Mouse (Mus musculus): ENCODE results near the gene Serpinf2. TPM values are rescaled to one million over a fixed set of nuclear protein-coding genes. Genes with fewer than 3 reads are reported as not detected.
A peak's percentile ranks its signal among the peaks of the same experiment; 100 is the strongest.

The Serpinf2 gene
- total and polyA plus RNA-seq, 3 experiments: 1.2 to 2.6 TPM; not detected in 1

- no peak for DNase-seq
These were observed 10.2 kb downstream of the Serpinf2 start for GRCm38 (mm10) chr11:75429019-75429705.

GRCm38 (mm10) chr11:75424459-75424858 lies 14.9 kb downstream of the Serpinf2 start:
- no peak for DNase-seq

DNA sequence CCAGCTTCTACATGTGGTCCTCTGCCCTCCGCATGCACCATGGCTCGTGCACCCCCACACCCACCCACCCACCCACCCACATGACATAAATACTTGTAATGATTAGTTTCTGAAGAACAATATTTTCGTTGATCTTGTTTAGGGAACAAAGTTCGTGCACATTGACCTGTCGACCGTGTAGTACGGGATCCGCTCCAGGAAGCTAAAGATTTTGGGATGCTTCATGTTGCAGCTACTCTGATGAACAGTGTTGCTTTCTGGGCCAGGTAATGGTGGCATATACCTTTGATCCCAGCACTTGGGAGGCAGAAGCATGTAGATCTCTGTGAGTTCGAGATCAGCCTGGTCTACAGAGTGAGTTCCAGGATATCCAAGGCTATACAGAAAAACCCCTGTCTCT lies 15.4 kb downstream of the Serpinf2 start:
- no peak for DNase-seq

GRCm38 (mm10) chr11:75423091-75423490 lies 16.3 kb downstream of the Serpinf2 start:
- DNase-seq: no peak

DNA sequence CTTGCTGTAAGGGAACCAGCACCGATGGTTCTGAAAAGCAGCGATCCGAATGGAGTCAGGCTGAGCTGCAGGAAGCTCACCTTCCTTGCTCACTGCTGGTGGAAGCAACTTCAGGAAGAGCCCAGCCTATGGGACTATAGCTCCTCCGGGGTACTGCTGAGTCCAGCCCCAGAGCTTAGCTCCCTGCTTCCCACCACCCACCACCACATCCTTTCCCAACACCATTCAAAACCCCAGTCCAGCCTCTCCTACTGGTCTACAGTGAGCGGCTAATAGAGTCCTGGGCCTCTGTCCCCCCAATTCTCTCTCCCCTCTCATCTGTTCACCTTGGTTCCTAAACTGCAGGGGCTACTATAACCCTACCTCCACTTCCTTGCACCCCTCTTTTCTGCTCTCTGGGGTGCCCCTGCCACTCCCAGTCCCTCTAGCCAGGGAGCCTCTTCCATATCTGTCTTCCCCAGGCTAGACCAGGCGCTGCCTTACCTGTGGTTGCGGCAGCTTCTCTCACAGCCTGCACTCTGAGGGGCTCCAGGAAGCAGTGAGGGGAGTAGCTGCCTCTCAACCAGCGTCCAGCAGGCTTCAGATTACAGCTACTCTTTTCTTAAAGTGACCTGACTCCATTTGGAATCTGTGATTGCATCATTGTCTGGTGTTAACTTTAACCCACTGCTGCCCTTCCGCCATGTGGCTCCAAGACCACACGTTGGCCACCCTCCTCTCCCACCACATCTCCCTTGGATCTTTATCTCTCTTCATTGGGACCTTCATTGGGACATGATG lies 17.2 kb downstream of the Serpinf2 start, which contains the start of gene Serpinf1:
Gene Serpinf1 (minus strand): TSS at position 689 of the 780 bp plus-strand sequence.
- DNase-seq: no peak

DNA sequence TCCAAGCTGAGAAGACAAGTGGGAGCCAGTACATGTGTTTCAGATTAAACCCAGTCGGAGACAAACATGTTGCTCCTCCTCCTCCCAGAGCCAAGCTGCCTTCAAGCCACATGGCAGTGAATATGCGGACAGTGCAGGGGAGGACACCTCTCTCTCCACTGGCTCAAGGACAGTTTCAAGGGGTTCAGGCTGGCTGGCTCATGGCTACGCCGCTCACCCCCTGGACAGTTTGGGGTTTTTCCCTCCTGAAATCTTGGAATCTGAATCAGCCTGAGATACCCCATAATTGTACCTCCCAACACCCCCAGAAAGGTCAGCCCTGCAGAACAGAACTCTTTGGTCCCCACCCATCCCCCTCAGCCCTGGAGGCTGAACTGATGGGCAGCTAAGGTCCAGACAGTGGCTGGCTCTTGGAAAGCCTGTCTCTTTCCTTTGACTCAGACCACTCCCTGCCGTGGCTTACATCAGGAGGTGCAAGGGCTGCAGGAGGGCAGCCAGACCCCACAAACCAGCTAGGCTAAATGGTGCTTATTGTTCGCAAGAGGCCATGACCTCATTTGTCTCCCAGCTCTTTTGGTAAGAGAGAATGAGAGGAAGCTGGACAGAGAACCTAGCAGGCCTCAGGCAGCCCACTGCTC lies 17.9 kb downstream of the Serpinf2 start:
- peak; percentile 48 for DNase-seq

- no peak for DNase-seq
These were observed 18.5 kb downstream of the Serpinf2 start for GRCm38 (mm10) chr11:75420810-75421374.

GRCm38 (mm10) chr11:75420037-75420436 lies 19.4 kb downstream of the Serpinf2 start:
- DNase-seq: no peak

GRCm38 (mm10) chr11:75415994-75416393 lies 23.4 kb downstream of the Serpinf2 start:
- DNase-seq: no peak

GRCm38 (mm10) chr11:75415096-75415495 lies 24.3 kb downstream of the Serpinf2 start:
- DNase-seq: no peak

- no peak for DNase-seq
These were observed 28.8 kb downstream of the Serpinf2 start for GRCm38 (mm10) chr11:75410591-75410990.

- no peak for DNase-seq
These were observed 29.5 kb downstream of the Serpinf2 start for GRCm38 (mm10) chr11:75409679-75410575.

DNA sequence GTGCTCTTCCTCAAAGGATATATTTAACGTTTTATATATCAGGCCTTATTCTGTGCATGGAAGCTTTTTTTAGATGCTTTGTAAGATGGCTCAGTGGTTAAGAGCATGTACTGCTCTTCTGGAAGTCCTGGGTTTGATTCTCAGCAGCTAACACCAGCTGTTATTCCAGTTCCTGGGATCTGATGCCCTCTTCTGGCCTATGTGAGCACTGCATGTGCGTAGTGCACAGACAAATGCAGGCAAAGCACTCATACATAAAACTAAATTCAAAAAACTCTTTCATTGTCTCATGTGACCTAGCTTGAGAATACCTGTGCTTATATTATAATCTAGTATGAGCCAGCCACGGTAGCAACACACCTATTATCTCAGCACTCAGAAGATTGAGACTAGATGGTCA lies 32.5 kb downstream of the Serpinf2 start:
- DNase-seq: no peak

- no peak for DNase-seq
These were observed 33.3 kb downstream of the Serpinf2 start for GRCm38 (mm10) chr11:75406104-75406503.

DNA sequence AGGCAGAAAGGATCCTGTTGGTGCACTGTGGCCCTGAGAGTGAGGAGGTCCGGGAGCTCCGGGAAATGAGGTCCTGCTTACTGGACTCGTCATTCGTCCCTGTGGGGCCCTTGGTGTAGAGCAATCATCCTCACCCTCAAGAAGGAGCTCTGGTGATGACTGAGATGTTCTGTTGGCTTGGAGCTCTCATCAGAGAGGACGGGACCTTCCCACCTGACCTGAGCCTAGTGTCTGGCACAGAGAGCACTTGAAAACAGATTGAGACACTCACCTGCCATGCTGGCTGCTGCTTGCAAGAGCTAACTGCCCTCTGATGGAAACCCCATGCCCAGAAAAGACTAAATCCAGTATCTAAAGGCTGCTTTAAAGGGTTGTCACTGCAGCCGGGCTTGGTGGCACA lies 34.6 kb downstream of the Serpinf2 start:
- no peak for DNase-seq

DNA sequence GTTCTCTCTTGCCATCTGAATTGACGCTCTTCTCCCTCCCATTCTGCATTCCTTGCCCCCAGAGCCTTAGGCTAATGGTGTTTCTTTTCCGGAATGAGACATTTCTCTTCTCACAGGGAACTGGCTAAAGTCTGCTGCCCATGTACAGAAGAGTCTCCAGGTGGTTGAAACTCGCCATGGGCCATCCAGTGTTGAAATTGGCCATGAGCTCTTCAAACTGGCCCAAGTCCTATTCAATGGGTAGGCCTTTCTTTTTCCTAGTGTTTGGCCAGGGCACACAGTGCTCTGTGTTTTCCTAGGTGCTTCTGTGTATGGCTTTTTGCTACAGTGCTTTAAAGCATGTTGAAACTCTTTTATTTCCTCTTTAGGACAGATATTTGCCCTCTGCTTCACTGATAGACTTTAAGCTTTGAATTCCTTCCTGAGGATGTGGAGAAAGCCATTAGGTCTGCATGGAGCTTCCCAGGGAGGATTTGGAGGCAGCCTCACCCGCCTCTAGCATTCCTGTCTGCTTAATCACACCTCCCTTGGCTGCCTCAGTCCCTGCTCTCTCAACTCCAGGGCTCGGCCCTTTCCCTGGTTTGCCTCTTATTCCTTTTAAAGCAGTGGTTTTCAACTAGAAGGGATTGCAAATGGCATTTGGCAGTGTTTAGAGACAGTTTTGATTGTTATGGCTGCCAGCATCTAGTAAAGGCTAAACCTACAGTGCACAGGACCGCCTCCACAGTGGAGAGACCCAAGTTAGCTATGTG lies 35.9 kb downstream of the Serpinf2 start:
- peak; percentile 62 for DNase-seq

GRCm38 (mm10) chr11:75402271-75402690 lies 37.1 kb downstream of the Serpinf2 start:
- peak; percentile 65 for DNase-seq

DNA sequence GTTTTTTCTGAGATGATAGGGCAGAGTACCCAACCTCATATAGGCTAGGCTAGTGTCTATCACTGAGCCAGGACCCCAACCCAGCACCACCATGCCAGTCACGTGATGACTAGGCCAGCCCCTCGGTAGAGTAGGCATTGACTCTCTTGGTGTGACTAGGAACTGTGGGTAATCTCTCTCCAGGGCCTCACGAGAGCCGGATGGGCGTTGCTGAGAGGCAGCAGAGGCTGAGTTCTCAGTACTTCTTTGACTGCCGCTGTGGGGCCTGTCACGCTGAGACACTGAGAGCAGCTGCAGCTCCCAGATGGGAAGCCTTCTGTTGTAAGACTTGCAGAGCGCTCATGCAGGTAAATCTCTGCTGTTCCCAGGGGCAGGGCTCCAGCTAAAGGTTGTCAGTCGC lies 39.3 kb downstream of the Serpinf2 start:
- no peak for DNase-seq

- peak; percentile 83 for DNase-seq
These were observed 40.0 kb downstream of the Serpinf2 start for GRCm38 (mm10) chr11:75399411-75399841.

- no peak for DNase-seq
These were observed 41.9 kb downstream of the Serpinf2 start for GRCm38 (mm10) chr11:75397452-75397851.

- no peak for DNase-seq
These were observed 43.8 kb downstream of the Serpinf2 start for GRCm38 (mm10) chr11:75395611-75396010.
